Mouse (Mus musculus) midbrain, embryonic 14.5 days (tissue): ENCODE data around the gene Snrpa. TPM values are rescaled to one million over a fixed set of nuclear protein-coding genes. Genes with fewer than 3 reads are reported as not detected.

Experiments used
- ATAC-seq: fragments of 200-750 bp; cut with Nextera tagmentation; 2 replicates; pipeline ENCODE4 v1.8.0; 2017; ENCODE audit warnings: moderate number of reproducible peaks, moderate library complexity; ENCODE audit not compliant: low FRiP score, low TSS enrichment
- DNase-seq: peaks from one replicate; pipeline ENCODE4 v3.0.0-alpha.2; 2015
- H3K27ac ChIP-seq: fragments of 300-500 bp; sonication (generic); replicated peaks from 2 replicates; pipeline ENCODE4 v1.5.1; 2014; ENCODE audit warnings: mild to moderate bottlenecking, low read depth, low read length, moderate library complexity
- H3K27me3 ChIP-seq: fragments of 300-500 bp; sonication (generic); 2 replicates; pipeline ENCODE4 v1.6.1; 2014; ENCODE audit warnings: low read length, control low read depth, mixed read lengths; ENCODE audit not compliant: control insufficient read depth, insufficient read depth
- H3K36me3 ChIP-seq: fragments of 300-500 bp; sonication (generic); 2 replicates; pipeline ENCODE4 v1.6.1; 2014; ENCODE audit warnings: low read length, control low read depth; ENCODE audit not compliant: control insufficient read depth, insufficient read depth
- H3K4me1 ChIP-seq: fragments of 300-500 bp; sonication (generic); 2 replicates; pipeline ENCODE4 v1.6.1; 2014; ENCODE audit warnings: mild to moderate bottlenecking, antibody characterized with exemption, low read length, control low read depth; ENCODE audit not compliant: control insufficient read depth, insufficient read depth
- H3K4me2 ChIP-seq: fragments of 300-500 bp; sonication (generic); 2 replicates; pipeline ENCODE4 v1.6.1; 2014; ENCODE audit warnings: mild to moderate bottlenecking, low read length, moderate library complexity
- H3K4me3 ChIP-seq: fragments of 300-500 bp; sonication (generic); replicated peaks from 2 replicates; pipeline ENCODE4 v1.5.1; 2014; ENCODE audit warnings: low read depth, low read length
- H3K9ac ChIP-seq: fragments of 300-500 bp; sonication (generic); replicated peaks from 2 replicates; pipeline ENCODE4 v1.6.1; 2014; ENCODE audit warnings: mild to moderate bottlenecking, low read length, moderate library complexity
- H3K9me3 ChIP-seq: fragments of 300-500 bp; sonication (generic); 2 replicates; pipeline ENCODE4 v1.6.1; 2016; ENCODE audit warnings: low read length, control low read depth, mixed read lengths; ENCODE audit not compliant: control insufficient read depth
- WGBS: fragments of 180-500 bp; shearing (Covaris S2); extraction: QIAGEN DNeasy Blood & Tissue Kit; methylation state at CpG from one replicate; pipeline ENCODE4 v1.1.7; 2014; 5-methylcytosine and 5-hydroxymethylcytosine counted together
- polyA plus RNA-seq: library from polyadenylated mRNA; unstranded; fragments of >200 nt; fragmentation: Nextera tagmentation; extraction: Ambion mirVana; gene quantifications from 2 replicates; pipeline ENCODE4 v1.2.1, GENCODE M21; 2014

Gene Snrpa
- polyA plus RNA-seq, 1 experiment from 2014 or later = 222 TPM

DNA sequence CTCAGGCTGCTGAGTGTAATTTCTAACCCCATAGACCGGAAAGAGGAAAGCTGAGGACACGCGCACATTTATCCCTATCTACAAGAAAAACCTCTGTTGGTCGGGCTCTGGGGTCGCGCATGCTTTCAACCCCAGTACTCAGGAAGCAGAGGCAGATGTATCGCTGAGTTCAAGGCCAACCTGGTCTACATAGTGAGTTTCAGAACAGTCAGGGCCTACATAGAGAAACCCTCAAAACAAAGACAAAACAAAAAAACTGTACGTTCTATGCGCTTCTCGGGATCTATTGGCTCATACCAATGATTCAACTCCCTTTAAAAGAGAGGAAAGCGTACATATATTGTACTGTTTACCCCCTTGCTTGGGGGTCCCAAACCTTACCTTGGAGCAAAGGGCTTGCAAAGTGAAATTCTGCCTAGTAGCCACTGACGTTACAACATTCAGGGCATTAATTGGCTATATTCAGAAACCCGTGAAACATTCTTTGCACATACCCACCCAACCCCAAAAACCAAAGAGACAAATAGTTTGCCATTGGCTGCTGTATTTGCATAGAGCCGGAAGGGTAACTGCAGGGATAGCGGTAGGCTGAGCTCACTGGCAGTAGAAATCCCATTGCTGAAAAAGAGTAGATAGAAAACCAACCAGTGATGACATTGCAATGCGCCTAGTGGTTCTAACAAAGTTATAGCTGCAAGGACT lies 16.7 kb downstream of the Snrpa start:
- Histone ChIP-seq H3K4me2 (peak overlapping the region; percentile 51), H3K27ac (peak overlapping the region; percentile 82), H3K4me1 (peaks cover 14% of the 10 kb centered on the region), H3K4me3 (peak overlapping the region; percentile 58), H3K36me3 (peaks cover 16% of the 10 kb centered on the region), H3K9ac (0 out of 2 replicates have a peak overlapping the region, but pooled peaks have one; percentile 32), H3K27me3 (no peaks in the 10 kb centered on the region), H3K9me3 (no peaks in the 10 kb centered on the region)
- 46% methylated on average over 16 of the region's 16 CpGs for WGBS
- DNase-seq (no peak), ATAC-seq (peak; percentile 6; the same call in 1 of the 2 replicates)

DNA sequence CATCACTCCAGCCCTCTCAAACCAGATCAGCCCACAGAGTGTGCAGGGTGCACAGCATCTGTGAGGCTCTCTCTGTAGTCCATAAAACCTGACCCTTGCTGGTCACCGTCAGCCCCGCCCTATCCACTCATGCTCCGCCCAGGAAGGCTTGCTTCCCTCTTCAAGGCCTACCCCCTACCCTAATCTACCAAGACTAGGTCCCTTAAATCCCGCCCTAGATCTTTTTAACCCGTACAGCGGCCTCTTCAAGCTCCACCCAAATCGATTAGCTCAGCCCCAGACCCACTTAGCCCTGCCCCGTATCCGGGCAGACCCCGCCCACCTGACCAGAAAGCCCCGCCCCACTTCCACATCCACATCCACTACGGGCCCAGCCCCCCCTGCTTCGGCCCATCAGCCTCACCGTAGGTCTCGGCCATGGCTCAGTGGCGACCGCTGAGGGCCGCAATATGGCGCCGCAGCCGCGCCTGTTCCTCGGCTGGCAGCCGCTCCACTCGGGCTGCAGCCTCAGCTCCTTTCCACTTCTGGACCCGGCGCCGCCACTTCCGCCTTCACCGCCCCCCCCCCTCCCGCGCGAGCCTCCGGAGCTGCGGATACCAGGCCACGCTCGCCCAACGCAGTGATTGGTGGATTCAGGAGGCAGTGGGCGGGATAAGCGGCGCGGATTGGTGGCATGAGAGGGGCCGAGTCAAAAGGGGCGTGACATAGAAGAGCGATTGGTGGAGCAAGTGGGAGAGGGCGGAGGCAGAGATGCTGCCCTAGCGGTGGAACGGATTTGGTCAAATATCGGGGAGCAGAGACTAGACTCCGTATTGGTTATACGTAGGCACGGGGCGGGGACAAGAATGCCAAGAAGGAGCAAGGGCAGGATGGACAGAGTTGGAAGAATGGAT lies 17.5 kb downstream of the Snrpa start, which contains the start of gene Rab4b:
Gene Rab4b, minus strand, starts transcription at position 573 of the 893 bp plus-strand sequence.
- peak; percentile 99 for ATAC-seq
- under 1% methylated on average over 53 of the region's 53 CpGs for WGBS
- no peaks in the 10 kb centered on the region for H3K27me3 ChIP-seq

DNA sequence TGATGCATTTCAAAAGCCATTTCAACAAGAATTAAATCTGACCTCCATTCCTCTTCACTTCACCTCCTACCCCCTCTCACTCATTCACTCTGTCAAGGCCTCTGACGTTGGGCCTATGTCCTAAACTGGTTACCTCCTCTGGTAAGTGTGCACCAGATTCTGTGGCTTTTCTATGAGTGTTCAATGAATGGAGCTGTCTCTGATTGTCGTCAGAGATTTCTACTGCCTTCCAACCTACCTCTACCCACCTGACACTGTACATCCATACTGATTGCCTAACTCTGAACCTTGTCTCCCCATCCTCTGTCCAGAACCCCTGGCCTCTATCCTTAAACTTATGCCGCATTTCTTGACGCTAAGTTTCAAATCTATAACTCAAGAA lies 18.1 kb downstream of the Snrpa start:
- Histone ChIP-seq H3K9ac (peak overlapping the region; percentile 47), H3K27ac (peak overlapping the region; percentile 85), H3K27me3 (no peaks in the 10 kb centered on the region), H3K36me3 (peaks cover 25% of the 10 kb centered on the region), H3K4me1 (peaks cover 14% of the 10 kb centered on the region), H3K9me3 (no peaks in the 10 kb centered on the region), H3K4me2 (peak overlapping the region; percentile 57), H3K4me3 (peak overlapping the region; percentile 58)
- ATAC-seq (0 out of 2 replicates have a peak, but pooled peaks have one; percentile 0), DNase-seq (no peak)
- WGBS = 21% methylated on average over 4 of the region's 4 CpGs

More for the DNA sequence above, 17.5 kb downstream of the Snrpa start, which contains the start of gene Rab4b:
- peak within 1 kb of the TSS; percentile 47 for H3K9ac ChIP-seq
- H3K27ac ChIP-seq = peak within 1 kb of the TSS; percentile 85
- H3K4me2 ChIP-seq = peak within 1 kb of the TSS; percentile 57
- H3K4me1 ChIP-seq = peaks cover 14% of the 10 kb centered on the region
- peak within 1 kb of the TSS; percentile 58 for H3K4me3 ChIP-seq
- H3K36me3 ChIP-seq = peaks cover 19% of the 10 kb centered on the region
- peak; percentile 99 for DNase-seq
- H3K9me3 ChIP-seq = no peaks in the 10 kb centered on the region

DNA sequence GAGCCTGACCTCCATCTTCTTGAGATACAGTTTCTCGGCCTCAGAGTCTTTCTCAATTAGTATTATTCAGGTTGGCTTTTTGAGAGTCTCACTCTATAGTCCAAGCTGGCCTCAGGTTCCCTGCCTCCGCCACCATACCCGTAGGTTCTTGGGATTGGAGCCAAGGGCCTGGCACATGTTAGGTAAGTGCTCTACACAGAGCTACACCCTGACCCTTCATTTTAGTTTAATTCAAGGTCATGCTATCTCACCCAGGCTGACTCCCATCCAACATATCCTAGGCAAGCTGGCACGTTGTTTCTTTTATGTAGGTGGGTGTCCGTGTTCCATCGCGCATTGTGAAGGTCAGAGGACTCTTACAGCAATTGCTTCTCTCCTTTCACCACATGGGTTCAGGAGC lies 21.2 kb downstream of the Snrpa start:
- peaks cover 45% of the 10 kb centered on the region for H3K36me3 ChIP-seq
- WGBS = 94% methylated on average over 7 of the region's 7 CpGs
- no peak for ATAC-seq

DNA sequence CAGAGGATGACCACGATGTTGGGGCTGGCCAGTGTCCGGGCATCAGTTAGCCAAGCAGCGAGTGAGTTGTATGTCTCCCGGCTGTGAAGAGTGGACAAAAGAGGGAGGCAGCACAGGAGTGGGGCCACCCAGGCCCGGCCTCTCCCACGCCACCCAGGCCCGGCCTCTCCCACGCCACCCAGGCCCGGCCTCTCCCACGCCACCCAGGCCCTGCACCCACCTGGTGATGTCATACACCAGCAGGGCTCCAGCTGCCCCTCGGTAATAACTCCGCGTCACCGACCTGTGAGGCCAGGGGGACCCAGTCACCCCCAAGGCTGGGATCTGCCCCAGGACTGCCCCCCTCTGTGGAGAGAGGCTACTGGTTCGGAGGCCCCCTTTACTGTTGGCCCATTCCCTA lies 21.6 kb downstream of the Snrpa start:
- ATAC-seq (no peak), DNase-seq (no peak)
- no peak overlapping the region for H3K4me2 ChIP-seq
- H3K27ac ChIP-seq = no peak overlapping the region
- H3K9ac ChIP-seq = no peak overlapping the region
- peaks cover 7% of the 10 kb centered on the region for H3K4me1 ChIP-seq
- H3K27me3 ChIP-seq = no peaks in the 10 kb centered on the region
- WGBS = 93% methylated on average over 15 of the region's 15 CpGs
- H3K4me3 ChIP-seq = no peak overlapping the region
- H3K36me3 ChIP-seq = peaks cover 45% of the 10 kb centered on the region
- H3K9me3 ChIP-seq = no peaks in the 10 kb centered on the region

More for the DNA sequence above, 21.2 kb downstream of the Snrpa start:
- Histone ChIP-seq H3K4me1 (peaks cover 11% of the 10 kb centered on the region), H3K27ac (no peak overlapping the region), H3K4me2 (no peak overlapping the region), H3K9me3 (no peaks in the 10 kb centered on the region), H3K27me3 (no peaks in the 10 kb centered on the region), H3K4me3 (no peak overlapping the region), H3K9ac (no peak overlapping the region)
- no peak for DNase-seq

DNA sequence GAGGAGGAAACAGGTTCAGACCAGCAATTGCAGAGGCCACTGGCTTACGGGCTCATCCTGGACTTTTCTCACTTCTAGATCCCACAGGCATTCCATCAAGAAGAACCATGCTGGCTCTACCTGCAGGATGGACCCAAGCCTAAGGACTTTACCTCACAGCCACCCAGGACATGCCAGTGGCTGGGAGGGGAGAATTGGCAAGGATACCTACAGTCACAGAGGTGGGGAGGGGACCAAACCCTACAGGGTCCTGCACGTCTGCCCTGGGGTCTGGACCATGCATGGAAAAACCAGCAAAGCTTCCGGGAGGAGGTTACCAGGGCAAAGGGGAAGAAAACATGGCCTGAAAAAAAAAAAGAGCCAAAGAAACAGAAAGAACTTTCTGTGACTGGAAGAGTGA lies 25.1 kb downstream of the Snrpa start:
- ATAC-seq (no peak), DNase-seq (no peak)
- H3K9me3 ChIP-seq = no peaks in the 10 kb centered on the region
- H3K4me3 ChIP-seq = no peak overlapping the region
- no peak overlapping the region for H3K27ac ChIP-seq
- H3K9ac ChIP-seq = no peak overlapping the region
- H3K36me3 ChIP-seq = peaks cover 45% of the 10 kb centered on the region
- H3K4me1 ChIP-seq = peaks cover 5% of the 10 kb centered on the region; the same call in 1 of the 2 replicates
- no peak overlapping the region for H3K4me2 ChIP-seq
- no peaks in the 10 kb centered on the region for H3K27me3 ChIP-seq
- 88% methylated on average over 3 of the region's 3 CpGs for WGBS

DNA sequence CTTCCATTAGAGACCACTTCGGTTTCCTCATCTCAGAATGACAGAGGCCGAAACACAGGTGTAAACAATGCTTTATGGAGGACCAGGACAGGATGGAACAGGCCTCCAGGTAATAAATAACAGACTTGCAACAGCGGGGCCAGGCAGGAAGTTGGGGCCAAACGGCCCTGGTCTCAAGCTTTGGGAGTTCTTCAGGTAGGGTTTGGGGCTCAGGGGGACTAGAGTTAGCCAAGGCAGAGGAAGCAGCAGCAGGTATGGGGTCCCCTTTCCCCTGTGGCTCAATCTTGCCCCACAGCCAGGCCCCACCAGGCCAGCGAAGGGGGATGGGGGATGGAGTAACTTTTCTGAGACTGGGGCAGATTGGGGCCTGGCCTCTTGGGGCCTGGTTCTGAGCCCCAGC lies 27.7 kb downstream of the Snrpa start:
- no peak overlapping the region for H3K4me2 ChIP-seq
- 94% methylated on average over 5 of the region's 5 CpGs for WGBS
- H3K9me3 ChIP-seq = no peaks in the 10 kb centered on the region
- ATAC-seq (no peak), DNase-seq (no peak)
- H3K27me3 ChIP-seq = no peaks in the 10 kb centered on the region
- no peak overlapping the region for H3K4me3 ChIP-seq
- H3K9ac ChIP-seq = no peak overlapping the region
- H3K27ac ChIP-seq = no peak overlapping the region
- H3K4me1 ChIP-seq = peaks cover 27% of the 10 kb centered on the region
- H3K36me3 ChIP-seq = peaks cover 41% of the 10 kb centered on the region

DNA sequence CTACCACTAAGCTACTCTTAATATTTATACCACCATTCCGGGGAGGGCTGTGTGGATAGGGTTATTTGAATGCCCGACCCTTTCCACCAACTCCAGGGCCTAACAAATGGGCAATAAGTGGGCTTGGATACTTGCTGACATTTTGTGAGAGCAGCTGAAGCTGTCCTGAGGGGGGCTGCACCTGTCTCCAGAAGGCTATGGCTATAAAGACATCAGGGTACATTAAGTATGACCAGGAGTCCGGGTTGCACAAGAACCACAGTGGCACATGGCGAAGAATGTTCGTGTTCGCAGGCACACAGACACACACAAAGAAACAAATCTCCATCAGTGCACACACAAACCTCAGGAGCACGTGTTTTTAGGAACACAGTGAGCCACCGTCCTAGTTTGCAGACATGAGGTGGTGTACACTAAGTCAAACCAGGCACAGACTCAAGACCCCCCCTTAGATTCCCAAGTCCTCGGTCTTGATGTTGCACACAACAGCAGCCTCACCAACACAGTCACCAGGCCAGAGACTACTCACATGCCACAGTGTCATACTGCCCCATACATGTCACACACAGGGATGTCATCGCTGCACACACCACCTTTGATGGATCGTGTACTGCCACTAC lies 28.5 kb downstream of the Snrpa start:
- peaks cover 40% of the 10 kb centered on the region for H3K36me3 ChIP-seq

More for the DNA sequence above, 28.5 kb downstream of the Snrpa start:
- Histone ChIP-seq H3K27ac (peak overlapping the region; percentile 99), H3K9me3 (no peaks in the 10 kb centered on the region), H3K27me3 (no peaks in the 10 kb centered on the region), H3K9ac (peak overlapping the region; percentile 87), H3K4me3 (peak overlapping the region; percentile 78), H3K4me1 (peaks cover 35% of the 10 kb centered on the region), H3K4me2 (peak overlapping the region; percentile 88)
- ATAC-seq = no peak
- WGBS = 74% methylated on average over 11 of the region's 11 CpGs
- DNase-seq = no peak
